Mouse (Mus musculus): ENCODE measurements around the gene Mospd3. TPM values are rescaled to one million over a fixed set of nuclear protein-coding genes. Genes with fewer than 3 reads are reported as not detected.
A peak's percentile ranks its signal among the peaks of the same experiment; 100 is the strongest.

Gene Mospd3
- polyA plus RNA-seq, 1 experiment from 2014 or later = 39.3 TPM

DNA sequence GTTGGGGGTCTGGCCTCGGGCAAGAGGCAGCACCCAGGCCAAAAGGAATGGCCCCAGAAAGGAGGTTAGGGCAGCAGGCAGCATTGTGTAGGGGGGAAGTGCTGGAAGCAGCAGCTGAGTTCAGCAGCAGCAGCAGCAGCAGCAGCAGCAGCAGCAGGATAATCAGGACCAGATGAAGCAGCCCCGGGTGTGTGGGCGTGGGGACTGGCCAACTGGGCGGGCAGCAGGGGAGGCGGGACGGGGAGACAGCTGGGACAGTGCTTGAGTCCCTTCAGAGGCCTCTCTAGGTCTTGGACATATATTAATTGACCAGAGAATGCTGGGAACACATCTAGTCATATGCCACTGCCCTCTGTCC, 10.4 kb upstream of the Mospd3 start:
- Histone ChIP-seq H3K4me2 (ENCODE audit: low read length) (peak overlapping the region; percentile 54), H3K36me3 (ENCODE audit: insufficient read depth, low read length) (no peaks in the 10 kb centered on the region), H3K9me3 (replicated peaks; ENCODE audit: low read length) (no peaks in the 10 kb centered on the region), H3K27ac (peak overlapping the region; percentile 94), H3K4me3 (replicated peaks; ENCODE audit: low read depth, low read length) (peak overlapping the region; percentile 30), H3K4me1 (replicated peaks; ENCODE audit: insufficient read depth, low read length) (peaks cover 23% of the 10 kb centered on the region), H3K27me3 (ENCODE audit: insufficient read depth, low read length) (no peaks in the 10 kb centered on the region), H3K9ac (ENCODE audit: low read depth, low read length) (peak overlapping the region; percentile 56)
- ATAC-seq (replicated peaks; ENCODE audit: low FRiP score, low read depth) (peak; percentile 51; the same call in 1 of the 2 replicates), DNase-seq (ENCODE audit: low spot score) (peak; percentile 82)
- 11% methylated on average over 6 of the region's 6 CpGs for WGBS
- no peak for TF ChIP-seq CTCF (IDR thresholded peaks at IDR 0.05; ENCODE audit: low read depth)

DNA sequence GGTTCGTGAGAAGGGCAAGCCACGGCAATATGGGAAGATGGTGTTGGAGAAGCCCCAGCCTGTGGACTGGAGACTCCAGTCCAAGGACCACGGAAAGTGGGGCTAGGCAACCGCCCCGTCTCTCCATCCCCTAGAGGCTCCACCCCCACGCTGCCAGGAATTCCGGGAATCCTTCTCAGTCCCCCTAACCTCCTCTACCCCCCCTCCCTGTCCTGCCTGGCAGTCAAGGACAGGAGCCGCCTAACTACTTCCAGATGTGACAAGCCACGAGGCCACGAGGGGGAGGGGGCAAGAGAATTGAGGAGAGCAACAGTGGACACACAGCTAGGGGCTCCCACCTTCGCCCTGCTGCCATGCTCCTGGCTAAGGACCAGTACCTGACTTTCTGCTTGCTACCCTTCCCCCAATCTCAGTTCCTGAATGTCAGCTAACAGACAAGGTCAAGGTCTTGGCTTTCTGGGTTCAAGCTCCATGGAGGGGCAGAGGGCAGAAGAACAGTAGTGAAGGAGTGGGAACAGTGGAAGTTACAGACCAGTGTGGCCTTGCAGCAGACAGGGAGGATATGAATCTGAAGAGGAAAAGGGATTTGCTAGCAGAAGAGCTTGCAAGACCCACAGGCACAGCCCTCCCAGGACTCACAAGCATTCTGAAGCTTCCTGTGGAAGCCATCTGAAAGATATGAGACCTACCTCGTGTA, 9.8 kb upstream of the Mospd3 start:
- peak; percentile 23; the same call in 1 of the 2 replicates for TF ChIP-seq CTCF (IDR thresholded peaks at IDR 0.05; ENCODE audit: low read depth)
- ATAC-seq (replicated peaks; ENCODE audit: low FRiP score, low read depth) (peak; percentile 60), DNase-seq (ENCODE audit: low spot score) (peak; percentile 91)
- Histone ChIP-seq H3K36me3 (ENCODE audit: insufficient read depth, low read length) (no peaks in the 10 kb centered on the region), H3K9ac (ENCODE audit: low read depth, low read length) (peak overlapping the region; percentile 56), H3K4me1 (replicated peaks; ENCODE audit: insufficient read depth, low read length) (peaks cover 23% of the 10 kb centered on the region), H3K9me3 (replicated peaks; ENCODE audit: low read length) (no peaks in the 10 kb centered on the region), H3K27ac (peak overlapping the region; percentile 94), H3K27me3 (ENCODE audit: insufficient read depth, low read length) (no peaks in the 10 kb centered on the region), H3K4me3 (replicated peaks; ENCODE audit: low read depth, low read length) (peak overlapping the region; percentile 30), H3K4me2 (ENCODE audit: low read length) (peak overlapping the region; percentile 54)
- WGBS = 7% methylated on average over 12 of the region's 12 CpGs

DNA sequence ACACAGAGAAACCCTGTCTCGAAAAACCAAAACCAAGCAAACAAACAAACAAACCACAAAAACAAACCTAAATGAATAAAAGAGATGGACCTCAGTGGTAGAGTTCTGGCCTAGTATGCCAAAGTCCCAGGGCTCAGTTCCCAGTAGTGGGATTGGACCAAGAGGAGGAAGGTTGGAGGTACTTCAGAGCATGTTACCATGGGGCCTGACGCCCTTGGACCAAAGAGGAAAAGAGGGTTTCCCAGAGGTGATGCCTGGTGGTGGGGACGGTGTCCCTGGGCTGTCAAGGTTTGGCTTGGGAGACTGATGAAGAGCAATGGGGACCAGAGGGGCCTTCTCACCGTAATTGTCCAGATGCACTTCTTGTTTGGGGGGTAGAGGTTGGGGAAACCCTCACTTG, 9.2 kb upstream of the Mospd3 start:
- DNase-seq (ENCODE audit: low spot score) = no peak
- Histone ChIP-seq H3K4me2 (ENCODE audit: low read length) (peak overlapping the region; percentile 54), H3K4me3 (replicated peaks; ENCODE audit: low read depth, low read length) (peak overlapping the region; percentile 30), H3K9ac (ENCODE audit: low read depth, low read length) (peak overlapping the region; percentile 56; the same call in 1 of the 2 replicates), H3K27ac (peak overlapping the region; percentile 94; the same call in 1 of the 2 replicates), H3K27me3 (ENCODE audit: insufficient read depth, low read length) (no peaks in the 10 kb centered on the region), H3K9me3 (replicated peaks; ENCODE audit: low read length) (no peaks in the 10 kb centered on the region), H3K36me3 (ENCODE audit: insufficient read depth, low read length) (no peaks in the 10 kb centered on the region), H3K4me1 (replicated peaks; ENCODE audit: insufficient read depth, low read length) (peaks cover 23% of the 10 kb centered on the region)
- TF ChIP-seq CTCF (IDR thresholded peaks at IDR 0.05; ENCODE audit: low read depth) = no peak
- ATAC-seq (replicated peaks; ENCODE audit: low FRiP score, low read depth) = no peak
- 54% methylated on average over 4 of the region's 4 CpGs for WGBS

DNA sequence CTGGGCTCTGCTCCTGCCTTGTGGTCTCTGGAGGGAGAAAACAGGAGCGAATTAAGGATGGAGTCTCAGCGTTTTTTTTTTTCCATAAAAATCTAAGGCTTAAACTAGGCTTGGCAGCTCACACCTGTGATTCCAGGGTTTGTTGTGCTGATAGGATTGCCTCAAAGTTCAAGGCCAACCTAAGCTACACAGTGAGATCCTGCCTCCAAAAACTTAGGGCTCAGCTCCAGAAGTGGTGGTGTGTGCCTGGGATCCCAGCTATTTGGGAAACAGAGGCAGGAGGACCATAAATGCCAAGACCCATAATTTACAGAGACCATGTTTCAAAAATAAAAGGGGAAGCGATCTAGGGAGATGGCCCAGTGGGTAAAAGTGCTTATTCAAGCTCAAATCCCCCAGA, 8.4 kb upstream of the Mospd3 start:
- TF ChIP-seq CTCF (IDR thresholded peaks at IDR 0.05; ENCODE audit: low read depth) = no peak
- Histone ChIP-seq H3K9me3 (replicated peaks; ENCODE audit: low read length) (no peaks in the 10 kb centered on the region), H3K27me3 (ENCODE audit: insufficient read depth, low read length) (no peaks in the 10 kb centered on the region), H3K36me3 (ENCODE audit: insufficient read depth, low read length) (no peaks in the 10 kb centered on the region), H3K9ac (ENCODE audit: low read depth, low read length) (no peak overlapping the region), H3K4me1 (replicated peaks; ENCODE audit: insufficient read depth, low read length) (peaks cover 23% of the 10 kb centered on the region), H3K4me3 (replicated peaks; ENCODE audit: low read depth, low read length) (no peak overlapping the region), H3K4me2 (ENCODE audit: low read length) (peak overlapping the region; percentile 46; the same call in 1 of the 2 replicates), H3K27ac (no peak overlapping the region)
- DNase-seq (ENCODE audit: low spot score) (no peak), ATAC-seq (replicated peaks; ENCODE audit: low FRiP score, low read depth) (no peak)
- 62% methylated on average over 3 of the region's 3 CpGs for WGBS

DNA sequence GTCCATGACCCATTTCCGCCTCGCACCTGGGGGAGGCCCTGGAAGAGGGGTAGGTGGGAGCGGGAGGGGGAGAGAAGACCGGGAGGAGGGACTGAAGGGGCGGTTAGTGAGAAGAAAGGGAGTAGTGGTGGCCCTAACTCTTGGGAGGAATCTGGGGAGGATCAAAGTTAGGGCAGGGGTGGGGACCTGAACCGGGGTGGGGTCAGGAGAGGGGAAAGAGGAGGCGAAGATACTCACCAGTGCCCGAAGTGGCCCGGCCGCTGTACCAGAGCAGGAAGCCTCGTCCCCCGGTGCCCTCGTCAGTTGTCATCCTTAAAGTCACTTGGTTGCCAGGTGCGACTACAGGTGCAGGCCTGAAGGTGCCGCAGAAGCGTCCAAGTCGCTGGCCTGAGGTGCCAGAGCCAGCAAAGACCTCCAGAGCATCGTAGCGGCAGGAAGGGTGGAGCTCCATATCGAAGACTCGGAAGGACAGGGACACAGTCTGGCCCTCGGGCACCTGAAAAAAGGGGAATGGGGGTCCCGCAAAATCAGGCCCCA, 7.9 kb upstream of the Mospd3 start:
- Histone ChIP-seq H3K4me3 (replicated peaks; ENCODE audit: low read depth, low read length) (0 out of 2 replicates have a peak overlapping the region, but pooled peaks have one; percentile 7), H3K36me3 (ENCODE audit: insufficient read depth, low read length) (no peaks in the 10 kb centered on the region), H3K9me3 (replicated peaks; ENCODE audit: low read length) (no peaks in the 10 kb centered on the region), H3K9ac (ENCODE audit: low read depth, low read length) (0 out of 2 replicates have a peak overlapping the region, but pooled peaks have one; percentile 40), H3K27me3 (ENCODE audit: insufficient read depth, low read length) (no peaks in the 10 kb centered on the region), H3K4me1 (replicated peaks; ENCODE audit: insufficient read depth, low read length) (peaks cover 22% of the 10 kb centered on the region), H3K27ac (no peak overlapping the region), H3K4me2 (ENCODE audit: low read length) (peak overlapping the region; percentile 46)
- 18% methylated on average over 23 of the region's 23 CpGs for WGBS
- DNase-seq (ENCODE audit: low spot score) (no peak), ATAC-seq (replicated peaks; ENCODE audit: low FRiP score, low read depth) (no peak)
- TF ChIP-seq CTCF (IDR thresholded peaks at IDR 0.05; ENCODE audit: low read depth) = peak; percentile 17; the same call in 1 of the 2 replicates

DNA sequence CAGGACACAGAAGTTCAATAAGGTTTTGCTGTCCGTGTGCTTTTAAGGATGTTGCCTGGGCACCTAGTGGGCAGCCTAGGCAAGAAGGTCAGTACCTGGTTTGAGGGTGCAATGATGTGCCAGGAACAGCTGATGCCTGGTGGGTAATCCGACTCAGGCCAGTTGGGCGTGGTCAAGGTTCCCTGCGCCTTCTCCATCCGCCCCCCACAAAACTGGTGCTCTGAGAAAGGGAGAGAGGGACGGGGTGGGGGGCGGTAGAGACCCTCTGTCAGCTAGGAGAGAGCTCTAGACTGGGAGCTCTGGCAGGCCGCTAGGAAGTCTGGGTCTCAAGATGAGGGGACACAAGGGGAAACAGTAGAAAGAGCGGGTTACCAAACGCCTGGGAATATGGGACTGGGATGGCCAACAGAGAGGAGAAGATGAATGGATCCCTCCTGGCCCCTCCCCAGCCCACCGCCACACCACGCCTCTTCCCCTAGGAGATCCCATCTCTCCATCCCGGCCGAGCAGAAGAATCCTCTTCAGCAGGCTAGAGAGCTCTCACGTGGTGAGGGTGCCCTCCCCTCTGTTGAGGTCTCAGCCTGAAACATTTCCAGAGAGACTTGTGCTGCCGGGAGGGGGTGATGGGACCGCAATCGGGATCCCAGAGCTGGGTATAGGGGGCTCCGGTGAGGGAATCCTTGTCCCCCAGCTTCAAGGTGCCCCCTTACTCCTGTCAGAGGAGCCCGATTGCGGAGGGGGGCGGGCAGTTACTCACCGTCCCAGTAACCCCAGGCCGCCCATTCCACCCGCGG, 7.2 kb upstream of the Mospd3 start:
- H3K4me2 ChIP-seq (ENCODE audit: low read length) = peak overlapping the region; percentile 46
- H3K4me3 ChIP-seq (replicated peaks; ENCODE audit: low read depth, low read length) = 0 out of 2 replicates have a peak overlapping the region, but pooled peaks have one; percentile 7
- H3K27me3 ChIP-seq (ENCODE audit: insufficient read depth, low read length) = no peaks in the 10 kb centered on the region
- H3K27ac ChIP-seq = no peak overlapping the region
- H3K9me3 ChIP-seq (replicated peaks; ENCODE audit: low read length) = no peaks in the 10 kb centered on the region
- peaks cover 21% of the 10 kb centered on the region for H3K4me1 ChIP-seq (replicated peaks; ENCODE audit: insufficient read depth, low read length)
- ATAC-seq (replicated peaks; ENCODE audit: low FRiP score, low read depth) (no peak), DNase-seq (ENCODE audit: low spot score) (no peak)
- H3K9ac ChIP-seq (ENCODE audit: low read depth, low read length) = 0 out of 2 replicates have a peak overlapping the region, but pooled peaks have one; percentile 40
- TF ChIP-seq CTCF (IDR thresholded peaks at IDR 0.05; ENCODE audit: low read depth) = no peak
- 22% methylated on average over 26 of the region's 26 CpGs for WGBS
- no peaks in the 10 kb centered on the region for H3K36me3 ChIP-seq (ENCODE audit: insufficient read depth, low read length)

All from kidney, postnatal 0 days (tissue).